Mouse (Mus musculus) spleen, embryonic (tissue): ENCODE measurements around the gene Prdm10.

ENCODE experiments used
- CTCF ChIA-PET: fragments of 350-600 bp; sonication (Branson Sonifier 250); formaldehyde crosslinking; loops from one replicate; lab custom pipeline; 2022; lab: Charles Lee

Gene Prdm10

GRCm38 (mm10) chr9:31262226-31263105, 17.9 kb upstream of the Prdm10 start:
- CTCF ChIA-PET = no interaction called here

- CTCF ChIA-PET = interaction anchor here (0.9 kb wide), 1 partner anchor 29 kb away, joined by 12 read pairs; no protein-coding TSS in a partner anchor
Observed at GRCm38 (mm10) chr9:31266013-31266659, 14.2 kb upstream of the Prdm10 start.

- CTCF ChIA-PET = no interaction called here
Observed at GRCm38 (mm10) chr9:31271221-31272015, 8.9 kb upstream of the Prdm10 start.

- CTCF ChIA-PET = no interaction called here
Observed at GRCm38 (mm10) chr9:31272160-31272559, 8.2 kb upstream of the Prdm10 start.

GRCm38 (mm10) chr9:31278651-31279050, 1.7 kb upstream of the Prdm10 start:
- CTCF ChIA-PET = interaction anchor here (0.7 kb wide), 1 partner anchor 1375 kb away, joined by 3 read pairs; no protein-coding TSS in a partner anchor

- CTCF ChIA-PET = no interaction called here
Observed at GRCm38 (mm10) chr9:31279306-31279705, 1.0 kb upstream of the Prdm10 start.

- CTCF ChIA-PET = interaction anchor here (0.7 kb wide), 1 partner anchor 22 kb away, joined by 8 read pairs; no protein-coding TSS in a partner anchor
Observed at GRCm38 (mm10) chr9:31279885-31280365, 413 bp upstream of the Prdm10 start.

- CTCF ChIA-PET = no interaction called here
Observed at GRCm38 (mm10) chr9:31281011-31281662, 799 bp downstream of the Prdm10 start.

GRCm38 (mm10) chr9:31281663-31282015, 1.3 kb downstream of the Prdm10 start:
- CTCF ChIA-PET = interaction anchor here (0.6 kb wide), 1 partner anchor 1794 kb away, joined by 4 read pairs; no protein-coding TSS in a partner anchor

- CTCF ChIA-PET = no interaction called here
Observed at GRCm38 (mm10) chr9:31282536-31282935, 2.2 kb downstream of the Prdm10 start.

- CTCF ChIA-PET = no interaction called here
Observed at GRCm38 (mm10) chr9:31283044-31283443, 2.7 kb downstream of the Prdm10 start.

- CTCF ChIA-PET = no interaction called here
Observed at GRCm38 (mm10) chr9:31283911-31284310, 3.6 kb downstream of the Prdm10 start.

GRCm38 (mm10) chr9:31290201-31290862, 10.0 kb downstream of the Prdm10 start:
- CTCF ChIA-PET = interaction anchor here (0.6 kb wide), 1 partner anchor 8 kb away, joined by 3 read pairs; no protein-coding TSS in a partner anchor

- CTCF ChIA-PET = no interaction called here
Observed at GRCm38 (mm10) chr9:31291978-31292377, 11.6 kb downstream of the Prdm10 start.

GRCm38 (mm10) chr9:31293208-31293607, 12.9 kb downstream of the Prdm10 start:
- CTCF ChIA-PET = no interaction called here

- CTCF ChIA-PET = no interaction called here
Observed at GRCm38 (mm10) chr9:31295311-31295710, 15.0 kb downstream of the Prdm10 start.

- CTCF ChIA-PET = no interaction called here
Observed at GRCm38 (mm10) chr9:31296293-31296692, 16.0 kb downstream of the Prdm10 start.

- CTCF ChIA-PET = interaction anchor here (0.6 kb wide), 1 partner anchor 8 kb away, joined by 3 read pairs; no protein-coding TSS in a partner anchor
Observed at GRCm38 (mm10) chr9:31298751-31299150, 18.4 kb downstream of the Prdm10 start.

GRCm38 (mm10) chr9:31300525-31300924, 20.2 kb downstream of the Prdm10 start:
- CTCF ChIA-PET = no interaction called here

- CTCF ChIA-PET = interaction anchor here (0.6 kb wide), 1 partner anchor 21 kb away, joined by 8 read pairs; the partner anchor contains the start of gene Prdm10
Observed at GRCm38 (mm10) chr9:31301107-31301506, 20.8 kb downstream of the Prdm10 start.
